Mouse (Mus musculus) erythroblast, embryonic 14.5 days (primary cell): ENCODE data around the gene Vgll1. TPM values are rescaled to one million over a fixed set of nuclear protein-coding genes. Genes with fewer than 3 reads are reported as not detected.

ENCODE experiments used
- H3K27me3 ChIP-seq: 2 replicates; pipeline ENCODE4 v1.6.1; 2012; ENCODE audit warnings: inconsistent platforms; ENCODE audit not compliant: control insufficient read depth
- H3K36me3 ChIP-seq: 2 replicates; pipeline ENCODE4 v1.6.1; 2012; ENCODE audit warnings: mild to moderate bottlenecking, inconsistent platforms; ENCODE audit not compliant: control insufficient read depth
- H3K4me1 ChIP-seq: 2 replicates; pipeline ENCODE4 v1.6.1; 2012; ENCODE audit warnings: inconsistent platforms; ENCODE audit not compliant: control insufficient read depth
- H3K4me3 ChIP-seq: replicated peaks from 2 replicates; pipeline ENCODE3; 2012; ENCODE audit warnings: moderate library complexity, mild to moderate bottlenecking, inconsistent platforms
- H3K9me3 ChIP-seq: 2 replicates; pipeline ENCODE4 v1.6.1; 2012; ENCODE audit warnings: low read length, inconsistent platforms, mixed read lengths; ENCODE audit not compliant: control insufficient read depth
- GATA1 ChIP-seq: IDR thresholded peaks from 2 replicates; pipeline ENCODE4 v1.6.1; 2012; ENCODE audit warnings: low read length, inconsistent platforms, mixed read lengths
- TAL1 ChIP-seq: IDR thresholded peaks from 3 replicates; pipeline ENCODE4 v1.6.1; 2012; ENCODE audit warnings: low read length, inconsistent platforms, mixed read lengths
- polyA plus RNA-seq: library from polyadenylated mRNA; stranded (reverse); fragments of >175 nt; gene quantifications from 2 replicates; pipeline ENCODE4 v1.2.3, GENCODE M21; 2012

Vgll1 gene
- polyA plus RNA-seq, 1 experiment = not detected

- Histone ChIP-seq H3K9me3 (no peaks in the 10 kb centered on the region), H3K4me3 (no peak overlapping the region), H3K36me3 (no peaks in the 10 kb centered on the region), H3K4me1 (no peaks in the 10 kb centered on the region), H3K27me3 (no peaks in the 10 kb centered on the region)
- TF ChIP-seq GATA1 = no peak
- no peak for TF ChIP-seq TAL1
Observed at GRCm38 (mm10) chrX:57120768-57121167, 32.9 kb downstream of the Vgll1 start.

DNA sequence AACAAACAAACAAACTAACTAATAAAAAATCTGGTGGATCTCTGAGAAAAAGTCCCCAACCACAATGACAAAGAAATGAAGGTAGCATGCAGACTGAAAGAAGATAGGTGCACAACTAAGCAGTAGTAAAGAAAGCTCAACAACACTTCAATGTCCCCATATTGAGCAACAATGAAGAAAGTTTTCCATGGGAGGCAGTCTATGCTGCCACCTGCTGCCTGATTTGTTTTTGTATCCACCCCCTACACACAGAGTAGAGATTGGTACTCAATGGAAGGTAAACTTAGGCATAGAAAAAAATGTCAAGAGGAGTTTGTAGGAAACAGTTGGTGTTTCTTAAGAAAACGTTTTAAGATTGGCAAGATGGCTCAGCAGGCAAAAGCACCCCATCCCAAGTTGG, 42.7 kb downstream of the Vgll1 start:
- H3K36me3 ChIP-seq = no peaks in the 10 kb centered on the region
- no peaks in the 10 kb centered on the region for H3K9me3 ChIP-seq
- H3K4me1 ChIP-seq = no peaks in the 10 kb centered on the region
- no peaks in the 10 kb centered on the region for H3K27me3 ChIP-seq
- no peak overlapping the region for H3K4me3 ChIP-seq
- TF ChIP-seq TAL1 = no peak
- TF ChIP-seq GATA1 = no peak

- no peaks in the 10 kb centered on the region for H3K27me3 ChIP-seq
- no peaks in the 10 kb centered on the region for H3K9me3 ChIP-seq
- H3K4me1 ChIP-seq = no peaks in the 10 kb centered on the region
- no peak overlapping the region for H3K4me3 ChIP-seq
- no peaks in the 10 kb centered on the region for H3K36me3 ChIP-seq
- no peak for TF ChIP-seq TAL1
- no peak for TF ChIP-seq GATA1
Observed at GRCm38 (mm10) chrX:57137627-57138026, 49.7 kb downstream of the Vgll1 start.

- H3K27me3 ChIP-seq = no peaks in the 10 kb centered on the region
- no peak overlapping the region for H3K4me3 ChIP-seq
- no peaks in the 10 kb centered on the region for H3K36me3 ChIP-seq
- no peaks in the 10 kb centered on the region for H3K9me3 ChIP-seq
- H3K4me1 ChIP-seq = no peaks in the 10 kb centered on the region
- TF ChIP-seq TAL1 (no peak), GATA1 (no peak)
Observed at GRCm38 (mm10) chrX:57153520-57153919, 65.6 kb downstream of the Vgll1 start.

Other genes starting within 250 kb of the Vgll1 start
- gene Adgrg4, start 217.9 kb upstream of the Vgll1 start, polyA plus RNA-seq = 0.01 TPM in 1 of 2 replicates, not detected in the other
- gene Brs3, start 45.0 kb upstream of the Vgll1 start, polyA plus RNA-seq = not detected in 2 replicates
- 1.0 and 1.1 TPM in 2 replicates for gene Htatsf1, start 34.5 kb upstream of the Vgll1 start, polyA plus RNA-seq
- gene Cd40lg, start 124.0 kb downstream of the Vgll1 start, polyA plus RNA-seq = not detected in 2 replicates